Mouse (Mus musculus): ENCODE measurements around the gene Nr2c2ap. TPM values are rescaled to one million over a fixed set of nuclear protein-coding genes. Genes with fewer than 3 reads are reported as not detected.

The Nr2c2ap gene
- 23.7 and 23.8 TPM in 2 replicates for polyA plus RNA-seq (2012; rRNA removed)

GRCm38 (mm10) chr8:70131166-70131883 lies at the start of gene Nr2c2ap:
Gene Nr2c2ap (plus strand): TSS chr8:70131333.
- peak; percentile 61 to 83 for DNase-seq (ENCODE audit: extremely low spot score in 1 of 2, low spot score in 1 of 2)

- no peak for DNase-seq (ENCODE audit: extremely low spot score in 1 of 2, low spot score in 1 of 2)
These were observed 49.2 kb upstream of the Nr2c2ap start for GRCm38 (mm10) chr8:70081976-70082375.

GRCm38 (mm10) chr8:70083285-70083684 lies 47.8 kb upstream of the Nr2c2ap start, which contains the start of gene Hapln4:
Gene Hapln4 (plus strand): TSS chr8:70083457.
- peak in 1 of 2 experiments; percentile 71 for DNase-seq (ENCODE audit: extremely low spot score in 1 of 2, low spot score in 1 of 2)

DNA sequence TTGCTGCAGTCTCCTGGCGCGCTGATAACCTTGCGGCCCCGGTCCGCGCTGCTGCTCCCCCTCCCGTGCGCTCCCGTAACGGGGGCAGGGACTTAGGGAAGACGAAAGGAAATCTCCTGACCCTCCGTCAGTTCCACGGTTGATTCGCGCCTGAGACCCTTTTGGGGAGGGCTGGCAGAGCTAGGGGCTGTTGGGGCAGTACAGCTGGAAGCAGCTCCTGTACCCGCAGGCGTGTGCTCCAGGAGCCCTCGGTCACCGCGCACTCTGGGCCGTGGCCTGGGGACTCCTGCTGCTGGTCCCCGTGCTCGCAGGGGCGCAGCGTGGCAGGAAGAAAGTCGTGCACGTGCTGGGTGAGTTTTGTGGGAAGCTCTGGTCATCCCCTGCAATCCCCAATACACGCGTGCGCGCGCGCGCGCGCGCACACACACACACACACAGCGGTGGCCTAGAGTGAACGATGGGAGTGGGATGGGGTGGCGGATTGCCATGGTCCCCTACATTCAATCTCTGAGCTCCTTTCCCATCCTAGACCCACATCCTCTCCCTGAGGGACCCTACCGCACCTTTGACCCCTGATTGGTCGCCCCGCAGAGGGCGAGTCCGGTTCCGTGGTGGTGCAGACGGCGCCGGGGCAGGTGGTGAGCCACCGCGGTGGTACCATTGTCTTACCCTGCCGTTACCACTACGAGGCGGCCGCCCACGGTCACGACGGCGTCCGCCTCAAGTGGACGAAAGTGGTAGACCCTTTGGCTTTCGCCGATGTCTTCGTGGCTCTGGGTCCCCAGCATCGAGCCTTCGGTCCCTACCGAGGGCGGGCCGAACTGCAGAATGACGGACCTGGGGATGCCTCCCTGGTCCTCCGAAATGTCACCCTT lies 46.7 kb upstream of the Nr2c2ap start:
- no peak for DNase-seq (ENCODE audit: extremely low spot score in 1 of 2, low spot score in 1 of 2)

GRCm38 (mm10) chr8:70086151-70086550 lies 45.0 kb upstream of the Nr2c2ap start:
- no peak for DNase-seq (ENCODE audit: extremely low spot score in 1 of 2, low spot score in 1 of 2)

DNA sequence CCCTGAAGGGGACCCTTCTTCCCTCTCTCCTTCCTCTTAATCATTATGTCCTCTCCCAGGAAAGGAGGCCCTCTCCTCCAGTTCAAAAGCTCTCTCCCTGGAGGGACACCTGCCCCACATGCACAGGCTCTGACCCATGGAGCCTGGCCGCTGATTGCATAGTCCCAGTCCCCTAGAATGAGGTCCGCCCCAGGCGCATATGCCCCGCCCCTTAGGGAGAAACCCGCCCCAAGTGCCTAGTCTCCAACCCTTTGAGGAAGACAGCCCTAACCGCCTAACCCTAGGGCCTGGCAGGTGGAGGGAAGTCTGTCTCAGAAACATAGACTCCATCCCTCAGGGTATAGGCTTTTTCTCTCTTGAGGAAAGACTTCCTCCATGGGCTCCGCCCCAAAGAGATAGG lies 43.9 kb upstream of the Nr2c2ap start:
- no peak for DNase-seq (ENCODE audit: extremely low spot score in 1 of 2, low spot score in 1 of 2)

- peak in 1 of 2 experiments; percentile 76 for DNase-seq (ENCODE audit: extremely low spot score in 1 of 2, low spot score in 1 of 2)
These were observed 43.1 kb upstream of the Nr2c2ap start for GRCm38 (mm10) chr8:70087836-70088650.

DNA sequence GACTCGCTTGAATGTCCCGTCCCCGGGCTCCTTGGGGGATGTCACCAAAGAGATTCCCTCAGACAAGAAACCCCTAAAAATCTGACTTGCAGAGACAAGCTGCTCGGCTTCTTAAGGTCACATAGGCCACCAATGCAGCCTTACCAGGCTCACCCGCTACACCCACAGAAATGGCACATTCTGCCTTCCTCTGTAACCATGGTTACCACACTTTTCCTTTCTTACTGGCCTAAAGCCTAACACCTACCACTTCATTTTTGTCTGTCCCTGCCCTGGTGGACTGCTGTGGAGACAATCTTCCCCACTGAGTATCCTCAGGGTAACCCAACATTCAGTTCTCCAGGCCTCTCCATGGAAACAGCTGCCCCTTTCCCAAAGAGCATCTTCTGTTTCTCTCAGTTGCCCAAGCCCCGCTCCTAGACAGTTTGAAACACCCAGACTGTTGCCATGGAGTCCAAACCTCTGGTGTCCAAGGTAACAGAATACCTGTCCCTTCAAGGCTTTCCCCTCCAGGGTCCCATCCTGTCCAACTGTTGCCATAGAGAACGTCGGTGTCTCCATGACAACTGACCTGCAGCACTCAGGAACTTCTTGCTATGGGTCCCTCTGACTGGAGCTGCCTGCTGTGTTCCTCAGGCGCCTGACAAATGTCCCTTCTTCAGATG lies 41.7 kb upstream of the Nr2c2ap start:
- no peak for DNase-seq (ENCODE audit: extremely low spot score in 1 of 2, low spot score in 1 of 2)

- DNase-seq (ENCODE audit: extremely low spot score in 1 of 2, low spot score in 1 of 2), result no peak
These were observed 38.3 kb upstream of the Nr2c2ap start for GRCm38 (mm10) chr8:70092786-70093185.

- peak; percentile 56 to 78 for DNase-seq (ENCODE audit: extremely low spot score in 1 of 2, low spot score in 1 of 2)
These were observed 31.9 kb upstream of the Nr2c2ap start for GRCm38 (mm10) chr8:70099276-70099675.

- DNase-seq (ENCODE audit: extremely low spot score in 1 of 2, low spot score in 1 of 2), result peak; percentile 58 to 74
These were observed 30.9 kb upstream of the Nr2c2ap start for GRCm38 (mm10) chr8:70100241-70100640.

- no peak for DNase-seq (ENCODE audit: extremely low spot score in 1 of 2, low spot score in 1 of 2)
These were observed 26.6 kb upstream of the Nr2c2ap start for GRCm38 (mm10) chr8:70104506-70104905.

DNA sequence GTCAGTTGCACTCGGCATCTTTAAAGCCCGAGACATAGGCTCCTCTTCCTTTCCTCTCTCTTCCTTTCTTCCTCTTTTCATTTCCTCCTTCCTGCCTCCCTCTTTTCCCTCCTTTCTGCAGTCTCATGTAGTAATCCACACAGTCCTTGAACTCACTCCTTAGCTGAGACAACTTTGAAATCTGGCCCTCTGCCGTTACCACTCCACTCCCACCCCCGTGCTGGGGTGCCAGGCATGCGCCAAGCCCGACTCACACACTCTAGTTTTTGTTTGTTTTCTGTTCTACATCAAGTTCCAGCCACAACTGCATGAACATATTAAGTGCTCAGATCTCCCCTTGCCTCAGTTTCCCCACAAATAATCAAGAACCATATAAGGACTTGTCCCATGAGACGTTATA lies 26.2 kb upstream of the Nr2c2ap start:
- no peak for DNase-seq (ENCODE audit: extremely low spot score in 1 of 2, low spot score in 1 of 2)

DNA sequence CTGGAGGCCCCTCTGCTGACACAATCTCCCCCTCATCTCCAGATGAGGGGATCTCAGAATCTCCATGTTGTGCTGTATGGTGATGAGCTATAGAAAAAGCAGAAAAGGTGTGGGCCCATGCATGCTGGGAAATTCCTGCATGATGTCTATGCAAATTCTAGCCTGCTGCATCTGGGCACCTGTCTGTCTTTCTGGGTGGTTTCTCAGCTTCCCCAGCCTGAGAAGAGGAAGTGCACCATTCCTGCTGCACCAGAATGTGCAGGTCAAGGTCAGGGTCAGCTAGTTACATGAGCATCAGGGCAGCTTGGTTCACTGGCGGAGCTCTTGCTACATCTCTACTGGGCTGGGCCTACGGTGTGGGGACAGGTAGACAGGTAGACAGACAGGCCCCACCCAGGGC lies 20.7 kb upstream of the Nr2c2ap start:
- no peak for DNase-seq (ENCODE audit: extremely low spot score in 1 of 2, low spot score in 1 of 2)

DNA sequence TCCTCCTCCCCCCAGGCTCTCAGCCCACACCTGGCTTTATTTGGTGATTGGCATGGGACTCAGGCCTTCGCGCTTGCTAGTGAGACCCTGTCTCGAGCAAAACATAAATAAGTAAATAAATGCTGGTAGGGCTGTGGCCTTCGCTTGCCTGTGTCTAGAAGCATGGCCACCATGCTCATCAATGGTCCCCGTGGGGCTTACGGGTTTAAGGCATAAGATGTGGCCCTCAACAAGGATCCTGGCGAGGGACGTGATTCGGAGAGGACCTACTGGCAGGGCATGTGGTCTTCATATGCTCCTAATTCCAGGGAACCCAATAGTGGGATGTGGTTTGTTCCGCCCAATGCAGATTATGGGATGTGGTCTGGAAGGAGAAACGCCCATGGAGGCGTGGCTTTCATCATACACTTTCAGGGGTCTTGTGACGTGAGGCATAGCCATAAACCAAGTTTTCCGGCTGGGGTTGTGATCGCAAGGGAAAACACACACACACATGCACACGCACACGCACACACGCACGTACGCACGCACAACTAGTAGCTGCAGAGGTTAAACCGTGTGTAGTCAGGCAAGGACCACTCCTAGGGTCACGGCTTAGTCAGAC lies 19.8 kb upstream of the Nr2c2ap start:
- DNase-seq (ENCODE audit: extremely low spot score in 1 of 2, low spot score in 1 of 2), result no peak

GRCm38 (mm10) chr8:70112401-70113016 lies 18.6 kb upstream of the Nr2c2ap start:
- DNase-seq (ENCODE audit: extremely low spot score in 1 of 2, low spot score in 1 of 2), result no peak

DNA sequence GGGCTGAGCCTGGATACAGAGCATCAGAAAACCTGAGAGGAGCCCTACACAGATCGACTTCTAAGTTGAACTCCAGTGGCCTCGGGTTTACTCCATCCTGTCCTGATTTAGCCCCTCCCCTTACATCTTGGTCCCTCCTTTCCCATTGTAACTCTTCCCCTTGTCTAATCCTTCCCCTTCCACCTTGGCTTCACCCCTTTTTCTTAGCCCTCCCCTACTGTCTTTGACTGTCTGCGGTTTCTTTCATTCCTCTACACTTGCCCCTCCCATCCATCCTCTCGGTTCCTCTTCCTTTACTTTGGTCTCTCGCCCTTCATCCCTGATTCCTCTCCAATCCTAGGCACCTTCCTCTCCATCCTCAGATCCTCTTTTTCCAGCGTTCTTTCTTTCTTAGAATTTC lies 16.6 kb upstream of the Nr2c2ap start:
- no peak for DNase-seq (ENCODE audit: extremely low spot score in 1 of 2, low spot score in 1 of 2)

- DNase-seq (ENCODE audit: extremely low spot score in 1 of 2, low spot score in 1 of 2), result no peak
These were observed 16.2 kb upstream of the Nr2c2ap start for GRCm38 (mm10) chr8:70114892-70115291.

DNA sequence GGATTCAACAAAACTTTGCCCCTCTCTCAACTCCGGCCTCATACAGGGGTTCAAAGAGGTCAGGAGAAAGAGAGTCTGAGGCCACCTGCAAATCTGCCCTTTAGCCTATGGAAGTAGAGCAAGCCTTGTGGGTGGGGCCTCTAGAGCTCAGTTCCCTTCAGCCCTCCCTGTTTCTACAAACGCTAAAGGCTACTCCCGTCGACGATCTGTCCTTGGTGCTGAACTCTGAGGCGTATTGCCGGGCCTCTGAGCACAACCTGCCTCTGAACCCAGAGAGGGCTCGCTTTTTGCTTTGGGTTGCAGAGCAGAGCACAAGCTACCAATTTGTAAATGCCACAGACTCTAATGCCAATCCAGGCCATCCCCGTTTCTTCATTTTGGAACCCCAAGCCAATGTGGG lies 13.5 kb upstream of the Nr2c2ap start:
- DNase-seq (ENCODE audit: extremely low spot score in 1 of 2, low spot score in 1 of 2), result no peak

Measured in frontal cortex, adult 2 months (tissue).